Mouse (Mus musculus) CH12.LX (cell line): ENCODE results near the gene Sned1. TPM values are rescaled to one million over a fixed set of nuclear protein-coding genes. Genes with fewer than 3 reads are reported as not detected.

ENCODE experiments used
- DNase-seq: peaks from one replicate; pipeline ENCODE4 v3.0.0-alpha.2; 2013; ENCODE audit errors: extremely low read depth
- H3K27ac ChIP-seq: 2 replicates; pipeline ENCODE4 v1.5.1; 2012; ENCODE audit warnings: low read depth, mild to moderate bottlenecking, control low read depth, moderate library complexity; ENCODE audit not compliant: insufficient read depth
- H3K27me3 ChIP-seq: replicated peaks from 2 replicates; pipeline ENCODE3; 2012; ENCODE audit warnings: inconsistent platforms
- H3K36me3 ChIP-seq, 2 experiments: replicated peaks in 1 of 2; 2 replicates each; pipeline versions ENCODE3 to v1.6.1; 2012; ENCODE audit warnings: inconsistent platforms in 1 of 2, low read length in 1 of 2, mild to moderate bottlenecking in 1 of 2, mixed read lengths in 1 of 2, moderate library complexity in 1 of 2; ENCODE audit not compliant: control insufficient read depth in 1 of 2, insufficient read depth in 1 of 2
- H3K4me1 ChIP-seq, 2 experiments: 2 replicates each; pipeline ENCODE4 v1.6.1; 2012; ENCODE audit warnings: inconsistent platforms in 1 of 2, moderate library complexity in 1 of 2; ENCODE audit not compliant: insufficient read depth in 2 of 2, control insufficient read depth in 1 of 2
- H3K4me2 ChIP-seq: 2 replicates; pipeline ENCODE4 v1.6.1; 2012; ENCODE audit warnings: low read depth, mild to moderate bottlenecking, control low read depth; ENCODE audit not compliant: poor library complexity, insufficient read depth, severe bottlenecking
- H3K4me3 ChIP-seq, 3 experiments: fragments of 150-350 bp in 1 of 3; sonication (generic) in 1 of 3; replicated peaks in 1 of 3; 2 replicates each; pipeline versions ENCODE3 to v1.5.1; 2011 to 2012; ENCODE audit warnings: low read depth in 2 of 3, low read length in 2 of 3, mild to moderate bottlenecking in 2 of 3, moderate library complexity in 2 of 3, control low read depth in 1 of 3, improper control_type of control experiment in 1 of 3, inconsistent platforms in 1 of 3, mixed read lengths in 1 of 3; ENCODE audit not compliant: poor library complexity in 1 of 3
- H3K79me2 ChIP-seq: replicated peaks from 2 replicates; pipeline ENCODE4 v1.6.1; 2012; ENCODE audit warnings: mild to moderate bottlenecking, moderate library complexity; ENCODE audit not compliant: control insufficient read depth, poor library complexity, insufficient read depth, severe bottlenecking; ENCODE audit errors: extremely low read depth
- H3K9ac ChIP-seq: 2 replicates; pipeline ENCODE4 v1.6.1; 2012; ENCODE audit warnings: low read depth, mild to moderate bottlenecking, control low read depth, moderate library complexity; ENCODE audit not compliant: insufficient read depth
- H3K9me3 ChIP-seq: replicated peaks from 2 replicates; pipeline ENCODE3; 2012; ENCODE audit warnings: low read length, inconsistent platforms, mixed read lengths
- CHD1 ChIP-seq: IDR thresholded peaks from 2 replicates; pipeline ENCODE4 v1.6.1; 2012; ENCODE audit warnings: low read depth, low read length, improper control_type of control experiment, inconsistent platforms
- CTCF ChIP-seq, 2 experiments: IDR thresholded peaks in 1 of 2; conservative IDR thresholded peaks in 1 of 2; 2 replicates each; pipeline ENCODE4 v1.5.1; 2011 to 2012; ENCODE audit warnings: low read depth in 2 of 2, low read length in 2 of 2, improper control_type of control experiment in 1 of 2, inconsistent platforms in 1 of 2, mild to moderate bottlenecking in 1 of 2, moderate library complexity in 1 of 2
- E2F4 ChIP-seq: IDR thresholded peaks from 2 replicates; pipeline ENCODE4 v1.6.1; 2011; ENCODE audit warnings: low read depth, low read length, improper control_type of control experiment; ENCODE audit not compliant: insufficient replicate concordance
- HCFC1 ChIP-seq: IDR thresholded peaks from 2 replicates; pipeline ENCODE4 v1.6.1; 2012; ENCODE audit warnings: low read depth, mild to moderate bottlenecking, inconsistent platforms, low read length, improper control_type of control experiment
- JUN ChIP-seq: IDR thresholded peaks from 2 replicates; pipeline ENCODE4 v1.6.1; 2011; ENCODE audit warnings: low read depth, mild to moderate bottlenecking, low read length, improper control_type of control experiment, moderate library complexity; ENCODE audit not compliant: insufficient read depth
- JUND ChIP-seq: conservative IDR thresholded peaks from 2 replicates; pipeline ENCODE4 v1.6.1; 2011; ENCODE audit warnings: low read depth, low read length, improper control_type of control experiment
- KAT2A ChIP-seq: IDR thresholded peaks from 2 replicates; pipeline ENCODE4 v1.6.1; 2012; ENCODE audit warnings: low read length, improper control_type of control experiment, inconsistent platforms; ENCODE audit not compliant: insufficient replicate concordance
- MAFK ChIP-seq: IDR thresholded peaks from 2 replicates; pipeline ENCODE4 v1.6.1; 2011; ENCODE audit warnings: low read length, improper control_type of control experiment; ENCODE audit not compliant: insufficient replicate concordance
- MEF2A ChIP-seq: IDR thresholded peaks from 2 replicates; pipeline ENCODE4 v1.6.1; 2014; ENCODE audit warnings: low read depth, mild to moderate bottlenecking, inconsistent platforms, low read length, improper control_type of control experiment, borderline replicate concordance
- MXI1 ChIP-seq: IDR thresholded peaks from 2 replicates; pipeline ENCODE4 v1.6.1; 2011; ENCODE audit warnings: mild to moderate bottlenecking, low read depth, low read length, improper control_type of control experiment
- MYC ChIP-seq: IDR thresholded peaks from 2 replicates; pipeline ENCODE4 v1.6.1; 2011; ENCODE audit warnings: low read depth, mild to moderate bottlenecking, improper control_type of control experiment, low read length
- NRF1 ChIP-seq: IDR thresholded peaks from 2 replicates; pipeline ENCODE4 v1.6.1; 2014; ENCODE audit warnings: low read depth, mild to moderate bottlenecking, inconsistent platforms, low read length, improper control_type of control experiment, moderate library complexity
- POLR2A ChIP-seq: IDR thresholded peaks from 2 replicates; pipeline ENCODE4 v1.6.1; 2011; ENCODE audit warnings: low read depth, mild to moderate bottlenecking, improper control_type of control experiment, low read length
- POLR2AphosphoS2 ChIP-seq: IDR thresholded peaks from 2 replicates; pipeline ENCODE4 v1.6.1; 2011; ENCODE audit warnings: low read depth, low read length, improper control_type of control experiment
- RAD21 ChIP-seq: IDR thresholded peaks from 2 replicates; pipeline ENCODE4 v1.6.1; 2011; ENCODE audit warnings: low read depth, mild to moderate bottlenecking, low read length, improper control_type of control experiment, moderate library complexity
- SIN3A ChIP-seq: IDR thresholded peaks from 2 replicates; pipeline ENCODE4 v1.6.1; 2012; ENCODE audit warnings: low read length, improper control_type of control experiment, inconsistent platforms
- TBP ChIP-seq: conservative IDR thresholded peaks from 2 replicates; pipeline ENCODE4 v1.6.1; 2011; ENCODE audit warnings: low read depth, low read length, improper control_type of control experiment
- USF1 ChIP-seq: IDR thresholded peaks from 2 replicates; pipeline ENCODE4 v1.6.1; 2014; ENCODE audit warnings: low read depth, mild to moderate bottlenecking, inconsistent platforms, low read length, improper control_type of control experiment
- ZMIZ1 ChIP-seq: IDR thresholded peaks from 2 replicates; pipeline ENCODE4 v1.6.1; 2012; ENCODE audit warnings: low read depth, mild to moderate bottlenecking, inconsistent platforms, low read length, improper control_type of control experiment
- dilution Hi-C: fragments of 300-500 bp; cut with MboI; formaldehyde crosslinking; loops from 2 replicates; pipeline ENCODE4 v1.14.3; 2020; ENCODE audit warnings: low sequenced_read_pairs; ENCODE audit not compliant: extremely low pct_unique_long_range_greater_than_20kb, extremely low pct_ligation_motif_present
- in situ Hi-C: fragments of 300-500 bp; cut with MboI; formaldehyde crosslinking; loops from 3 replicates; pipeline ENCODE4 v1.14.3; 2019; ENCODE audit warnings: low sequenced_read_pairs, low pct_ligation_motif_present, low pct_unique_long_range_greater_than_20kb, mixed read lengths
- polyA plus RNA-seq: library from polyadenylated mRNA; unstranded; fragments of >175 nt; gene quantifications from 2 replicates; pipeline ENCODE4 v1.2.1, GENCODE M21; 2012; ENCODE audit warnings: low read depth; ENCODE audit not compliant: insufficient read length
- total RNA-seq, 2 experiments: library from RNA; depleted of rRNA; stranded (reverse); fragments of 300-350 nt in 1 of 2; fragments of >200 nt in 1 of 2; gene quantifications; 2 replicates each; pipeline ENCODE4 v1.2.3; 2012 to 2014

The Sned1 gene
- total and polyA plus RNA-seq, 3 experiments, result 0.52 to 1.1 (median 0.59) TPM

DNA sequence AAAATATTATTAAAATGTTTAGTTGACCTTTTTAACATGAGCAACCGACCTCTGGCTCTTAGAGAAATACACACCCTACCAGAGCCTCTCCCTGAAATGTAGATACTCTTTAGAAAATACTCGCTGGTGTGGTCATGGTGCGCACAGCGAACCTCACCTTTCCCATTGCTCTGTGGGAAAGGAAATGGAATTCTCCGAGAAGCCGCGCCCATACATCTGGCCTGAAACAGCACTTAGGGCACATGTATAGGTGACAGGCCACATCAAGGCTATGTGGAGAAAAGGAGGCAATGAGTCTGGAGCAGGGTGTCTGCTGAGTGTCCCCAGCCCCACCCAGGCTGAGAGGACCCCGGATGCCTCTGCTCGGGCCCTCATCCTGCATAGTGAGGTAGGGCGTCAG, 2.0 kb downstream of the Sned1 start:
- Histone ChIP-seq H3K27me3 (peaks cover 83% of the 10 kb centered on the region), H3K4me1 (peaks cover 0 to 8% of the 10 kb centered on the region in 2 experiments; a peak in 2 of 4 replicates), H3K9ac (no peak overlapping the region), H3K4me3 (no peak overlapping the region), H3K9me3 (peaks cover 8% of the 10 kb centered on the region), H3K79me2 (no peaks in the 10 kb centered on the region), H3K4me2 (no peak overlapping the region), H3K27ac (no peak overlapping the region), H3K36me3 (no peaks in the 10 kb centered on the region)
- DNase-seq, result no peak
- no peak for TF ChIP-seq HCFC1
- TF ChIP-seq MYC, result no peak
- TF ChIP-seq CHD1, result no peak
- no peak for TF ChIP-seq MEF2A
- TF ChIP-seq KAT2A, result no peak
- TF ChIP-seq MAFK, result no peak
- TF ChIP-seq ZMIZ1, result no peak
- TF ChIP-seq JUND, result no peak
- no peak for TF ChIP-seq CTCF (conservative IDR thresholded peaks at IDR 0.05 in 1 of 2, IDR thresholded peaks at IDR 0.05 in 1 of 2; ENCODE audit: low read depth in 2 of 2, low read length in 2 of 2)
- TF ChIP-seq JUN, result no peak
- no peak for TF ChIP-seq POLR2AphosphoS2
- no peak for TF ChIP-seq RAD21
- no peak for TF ChIP-seq TBP
- no peak for TF ChIP-seq MXI1
- TF ChIP-seq USF1, result no peak
- TF ChIP-seq SIN3A, result no peak
- dilution Hi-C loops, result no loop called here
- in situ Hi-C loops, result no loop called here

DNA sequence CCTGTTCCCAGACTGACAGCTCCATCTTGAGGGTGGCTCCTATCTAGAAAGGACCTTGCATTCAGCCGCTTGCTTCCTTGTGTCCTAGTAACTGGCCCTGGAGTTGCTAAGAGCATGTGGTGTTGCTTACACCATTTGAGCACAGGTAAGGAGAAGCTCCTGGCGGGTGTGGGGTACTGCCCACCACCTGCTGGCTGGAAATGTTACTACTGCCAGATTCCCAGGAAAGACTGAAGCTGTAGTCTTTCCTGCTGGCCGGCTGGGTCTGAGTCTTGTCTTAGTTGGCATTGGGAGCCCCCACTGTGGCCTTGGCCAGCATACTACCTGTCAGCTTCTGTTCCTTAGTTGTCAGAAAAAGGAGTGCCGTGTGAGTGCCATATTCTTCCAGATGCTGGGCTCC, 2.6 kb downstream of the Sned1 start:
- H3K27ac ChIP-seq, result no peak overlapping the region
- H3K4me2 ChIP-seq, result no peak overlapping the region
- H3K79me2 ChIP-seq, result no peaks in the 10 kb centered on the region
- no peaks in the 10 kb centered on the region for H3K36me3 ChIP-seq
- no peak for DNase-seq
- in situ Hi-C loops (no loop called here), dilution Hi-C loops (no loop called here)
- no peak overlapping the region for H3K4me3 ChIP-seq
- H3K9me3 ChIP-seq, result peaks cover 8% of the 10 kb centered on the region
- H3K9ac ChIP-seq, result no peak overlapping the region
- TF ChIP-seq ZMIZ1 (no peak), E2F4 (no peak), POLR2A (no peak), CTCF (conservative IDR thresholded peaks at IDR 0.05 in 1 of 2, IDR thresholded peaks at IDR 0.05 in 1 of 2; ENCODE audit: low read depth in 2 of 2, low read length in 2 of 2) (0 out of 4 replicates have a peak, but pooled peaks of 1 of the 2 experiments have one; percentile 5), MEF2A (no peak), NRF1 (no peak)
- H3K27me3 ChIP-seq, result peaks cover 83% of the 10 kb centered on the region
- peaks cover 0 to 8% of the 10 kb centered on the region in 2 experiments; a peak in 2 of 4 replicates for H3K4me1 ChIP-seq
